Mouse (Mus musculus) gastrocnemius, postnatal 10 days (tissue): ENCODE results near the gene Cacng7. TPM values are rescaled to one million over a fixed set of nuclear protein-coding genes. Genes with fewer than 3 reads are reported as not detected.
A peak's percentile ranks its signal among the peaks of the same experiment; 100 is the strongest.

Source experiments
- DNase-seq: peaks from one replicate; pipeline ENCODE4 v3.0.0; 2021; ENCODE audit warnings: mixed read lengths
- total RNA-seq, 2 experiments: library from RNA; stranded (reverse); gene quantifications; 2 replicates each; pipeline ENCODE4 v1.2.3; 2021

Cacng7 gene
- total RNA-seq, 2 experiments from 2014 or later, result 9.7 to 10.2 TPM

DNA sequence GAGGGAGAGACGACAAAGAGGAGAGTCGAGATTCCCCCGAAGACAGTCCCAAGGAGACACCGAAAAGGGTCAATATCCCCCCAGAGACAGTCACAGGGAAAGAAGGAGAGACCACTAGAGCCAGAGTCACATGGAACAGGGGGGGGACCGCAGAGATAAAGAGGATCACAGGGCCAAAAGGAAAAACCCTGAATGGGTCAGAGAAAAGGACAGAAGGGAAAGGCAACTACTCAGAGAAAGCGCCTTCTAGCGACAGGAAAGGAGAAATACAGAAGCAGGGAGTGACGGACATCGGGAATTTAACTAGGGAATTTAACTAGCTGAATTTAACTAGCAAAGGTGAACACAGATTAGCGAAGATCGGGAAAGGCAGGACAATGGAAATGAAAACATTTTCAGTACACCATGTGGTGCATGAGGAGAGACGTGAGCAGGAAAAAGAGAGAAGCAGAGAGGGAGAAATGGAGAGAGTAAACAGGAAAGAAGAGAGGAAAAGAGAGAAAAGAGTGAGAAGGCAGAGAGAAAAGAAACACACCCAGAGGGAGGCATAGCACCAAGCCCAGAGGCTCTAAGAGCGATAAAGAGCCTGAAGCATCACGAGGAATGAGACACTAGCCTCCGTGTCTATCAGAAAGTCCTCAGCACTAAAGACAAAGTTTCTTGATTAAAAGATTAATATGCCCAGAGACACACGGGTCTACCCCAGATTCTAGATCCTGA is 30.0 kb upstream of the Cacng7 start:
- no peak for DNase-seq

- DNase-seq, result peak; percentile 45
These were observed 29.4 kb upstream of the Cacng7 start for GRCm38 (mm10) chr7:3303276-3303781.

- DNase-seq, result no peak
These were observed 29.0 kb upstream of the Cacng7 start for GRCm38 (mm10) chr7:3303789-3304188.

GRCm38 (mm10) chr7:3304298-3304697 is 28.5 kb upstream of the Cacng7 start:
- no peak for DNase-seq

GRCm38 (mm10) chr7:3306400-3306799 is 26.4 kb upstream of the Cacng7 start:
- no peak for DNase-seq

GRCm38 (mm10) chr7:3308646-3309045 is 24.1 kb upstream of the Cacng7 start:
- DNase-seq, result no peak

DNA sequence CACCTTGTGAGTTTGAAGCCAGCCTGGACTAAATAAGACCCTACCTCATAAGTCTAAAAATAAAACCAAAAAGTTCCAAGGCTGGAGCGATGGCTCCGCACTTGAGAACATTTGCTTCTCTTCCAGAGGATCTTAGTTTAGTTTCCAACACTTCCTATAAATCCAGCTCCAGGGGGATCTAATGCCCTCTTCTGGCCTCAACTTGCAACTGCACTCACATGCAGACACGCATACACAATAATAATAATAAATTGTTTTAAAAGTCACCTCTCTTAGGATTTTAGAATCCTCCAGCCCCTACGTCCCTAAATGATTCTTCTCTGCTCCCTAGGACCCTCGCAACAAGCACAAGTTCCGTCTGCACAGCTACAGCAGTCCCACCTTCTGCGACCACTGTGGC is 22.5 kb upstream of the Cacng7 start:
- no peak for DNase-seq

DNA sequence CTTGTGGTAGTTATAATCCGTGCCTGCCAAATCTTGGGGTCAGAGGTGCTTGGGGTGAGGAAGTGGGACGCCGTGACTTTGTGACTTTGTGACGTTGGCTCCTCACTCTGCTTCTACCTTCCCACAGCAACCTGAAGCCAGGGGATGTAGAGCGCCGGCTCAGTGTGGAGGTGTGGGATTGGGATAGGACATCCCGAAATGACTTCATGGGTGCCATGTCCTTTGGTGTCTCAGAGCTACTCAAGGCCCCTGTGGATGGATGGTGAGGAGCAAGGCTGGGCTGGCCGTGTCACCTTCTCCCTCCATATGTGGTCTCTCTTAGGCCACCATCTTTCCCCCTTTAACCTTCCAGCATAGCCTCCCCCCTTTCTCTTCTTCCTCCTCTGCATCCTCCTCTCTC is 19.2 kb upstream of the Cacng7 start:
- no peak for DNase-seq

- no peak for DNase-seq
These were observed 18.6 kb upstream of the Cacng7 start for GRCm38 (mm10) chr7:3314121-3314520.

DNA sequence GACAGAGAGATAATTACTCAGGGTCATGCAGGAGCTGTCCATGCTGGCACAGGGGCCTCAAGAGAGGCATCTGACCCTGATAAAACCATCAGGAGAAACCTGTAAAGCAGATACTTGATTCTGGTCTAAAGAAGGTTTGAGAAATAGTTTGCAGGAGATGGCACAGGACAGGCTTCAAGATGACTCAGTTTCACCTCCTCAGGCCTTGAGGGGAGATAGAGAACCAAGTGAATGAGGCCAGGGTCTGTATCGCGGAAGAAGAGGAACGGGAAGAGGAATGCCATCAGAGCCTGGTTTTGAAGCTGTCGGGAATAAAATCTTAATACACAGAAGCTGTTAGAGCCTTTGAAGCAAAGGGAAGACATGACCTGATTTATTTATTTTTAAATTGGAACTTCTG is 15.1 kb upstream of the Cacng7 start:
- no peak for DNase-seq

DNA sequence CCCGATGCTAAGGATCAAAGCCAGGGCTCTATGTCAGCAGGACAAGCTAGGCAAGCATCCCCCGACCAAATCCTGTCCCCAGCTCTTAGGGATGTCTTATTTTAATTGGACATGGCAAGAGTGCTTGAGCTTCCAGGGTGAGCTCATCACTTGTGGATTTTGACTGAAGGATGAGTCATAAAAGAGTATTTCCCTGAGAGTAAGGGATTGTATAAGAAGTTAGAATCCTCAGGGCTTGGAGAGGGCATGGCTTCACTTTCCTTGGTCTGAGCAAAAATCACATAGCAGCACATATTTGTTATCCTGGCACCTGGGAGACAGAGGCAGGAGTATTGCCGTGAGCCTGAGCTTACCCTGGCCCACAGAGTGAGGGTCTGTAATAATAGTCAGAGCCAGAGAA is 11.9 kb upstream of the Cacng7 start:
- no peak for DNase-seq

DNA sequence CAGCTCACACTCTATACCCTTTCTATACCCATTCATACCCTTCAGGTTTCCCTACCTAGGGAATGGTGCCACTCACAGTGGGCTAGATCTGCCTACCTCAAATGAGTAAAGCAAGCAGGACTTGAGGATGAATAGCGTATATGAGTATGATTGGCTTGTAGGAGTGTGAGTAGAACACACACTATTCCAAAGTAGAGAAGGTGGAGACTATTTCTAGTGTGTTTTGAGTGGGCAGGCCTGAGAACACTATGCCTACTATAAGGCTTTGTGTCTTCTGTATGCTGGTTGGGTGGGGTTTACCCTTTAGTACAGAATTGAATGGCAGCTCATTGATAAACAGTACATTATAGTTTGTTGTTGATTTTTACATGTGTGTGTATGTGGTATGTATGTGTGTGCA is 8.9 kb upstream of the Cacng7 start:
- DNase-seq, result no peak

DNA sequence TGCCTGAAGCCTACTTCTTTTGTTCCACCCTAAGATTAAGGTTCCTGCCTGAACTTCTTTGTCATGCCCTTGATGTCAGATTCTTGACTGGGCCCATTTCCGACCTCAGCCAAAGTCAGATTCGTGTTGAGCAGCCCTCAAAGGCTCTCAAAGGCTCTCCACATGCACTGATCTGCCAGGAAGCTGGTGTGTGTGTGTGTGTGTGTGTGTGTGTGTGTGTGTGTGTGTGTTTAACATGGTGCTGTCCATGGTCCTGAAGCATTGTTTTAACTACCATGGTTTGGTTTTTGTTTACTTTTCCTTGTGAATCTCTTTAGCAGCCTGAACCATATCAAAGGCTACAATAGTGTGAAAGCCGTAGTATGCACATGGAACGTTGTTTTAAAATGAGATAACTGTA is 4.8 kb upstream of the Cacng7 start:
- no peak for DNase-seq

GRCm38 (mm10) chr7:3329776-3330546 is 2.8 kb upstream of the Cacng7 start:
- DNase-seq, result peak; percentile 80

DNA sequence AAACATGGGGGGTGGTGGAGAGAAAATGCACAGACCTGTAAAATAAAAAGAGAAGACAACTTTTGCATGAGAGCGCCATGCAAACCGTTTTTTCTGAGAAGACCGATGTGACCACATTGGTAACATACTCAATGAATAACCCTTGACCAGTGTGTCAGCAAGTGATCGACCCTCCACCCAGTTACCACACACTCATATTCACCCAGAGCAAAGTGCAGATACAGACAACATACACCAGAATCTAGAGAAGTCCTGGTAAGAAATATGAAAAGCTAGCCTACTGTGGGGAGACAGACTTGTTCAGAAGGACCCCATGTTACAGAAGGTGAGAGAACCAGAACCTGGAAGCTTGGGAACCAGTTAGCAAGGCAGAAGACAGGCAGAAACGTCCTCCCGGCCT is 1.6 kb upstream of the Cacng7 start:
- DNase-seq, result no peak

- peak; percentile 75 for DNase-seq
These were observed 1.1 kb upstream of the Cacng7 start for GRCm38 (mm10) chr7:3331581-3332223.

GRCm38 (mm10) chr7:3332224-3332615 is 535 bp upstream of the Cacng7 start:
- no peak for DNase-seq

DNA sequence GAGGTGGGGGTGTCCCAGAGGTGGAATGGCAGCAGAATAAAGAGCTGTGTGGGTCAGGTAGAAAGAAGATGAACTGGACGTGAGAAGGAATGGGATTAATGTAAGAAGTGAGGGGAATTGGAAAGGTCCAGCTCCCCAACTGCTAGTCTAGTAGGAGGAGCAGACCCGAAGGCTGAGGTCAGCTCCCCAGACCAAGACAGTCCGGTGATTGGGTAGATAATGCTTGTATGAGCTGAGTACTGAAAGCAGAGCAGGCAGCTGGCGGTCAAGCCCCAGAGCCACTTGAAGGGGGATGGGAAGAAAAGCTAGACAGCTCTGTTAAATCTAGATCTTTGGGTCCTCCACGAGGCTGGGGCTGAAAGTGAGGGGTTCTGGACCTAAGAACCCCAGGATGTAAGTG is 787 bp downstream of the Cacng7 start:
- no peak for DNase-seq

DNA sequence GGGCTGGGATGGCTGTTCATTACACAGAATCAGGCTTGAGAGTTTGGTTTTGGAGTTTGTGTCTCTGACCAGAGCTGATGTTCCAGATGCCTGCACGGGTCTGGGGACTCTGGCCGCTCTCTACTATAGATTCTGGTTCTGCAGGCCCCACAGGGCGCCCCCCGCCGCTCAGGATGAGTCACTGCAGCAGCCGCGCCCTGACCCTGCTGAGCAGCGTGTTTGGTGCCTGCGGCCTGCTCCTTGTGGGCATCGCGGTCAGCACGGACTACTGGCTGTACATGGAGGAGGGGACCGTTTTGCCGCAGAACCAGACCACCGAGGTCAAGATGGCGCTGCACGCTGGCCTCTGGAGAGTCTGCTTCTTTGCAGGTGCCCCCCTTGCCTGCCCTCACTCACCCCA is 3.7 kb downstream of the Cacng7 start:
- no peak for DNase-seq

- DNase-seq, result no peak
These were observed 5.7 kb downstream of the Cacng7 start for GRCm38 (mm10) chr7:3338286-3338935.

DNA sequence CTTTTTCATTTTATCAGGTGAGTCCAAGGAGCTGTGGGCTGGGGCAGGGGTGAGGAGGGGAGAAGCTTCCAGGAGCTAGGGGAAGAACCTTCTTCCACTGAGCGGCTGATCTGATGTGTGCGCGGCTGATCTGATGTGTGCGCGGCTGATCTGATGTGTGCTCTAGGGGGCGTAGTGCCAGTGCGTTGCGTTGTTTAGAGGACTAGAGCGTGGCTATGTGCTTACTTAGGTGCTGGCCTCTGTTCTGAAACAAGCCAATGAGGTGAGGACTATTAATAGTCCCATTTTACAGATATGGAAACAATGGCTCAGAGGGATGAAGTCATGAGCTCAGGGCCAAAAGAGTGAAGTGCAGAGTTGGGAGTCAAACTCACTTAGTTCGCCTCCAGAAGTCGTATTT is 6.3 kb downstream of the Cacng7 start:
- DNase-seq, result no peak

- no peak for DNase-seq
These were observed 11.1 kb downstream of the Cacng7 start for GRCm38 (mm10) chr7:3343861-3344260.

GRCm38 (mm10) chr7:3345301-3345700 is 12.5 kb downstream of the Cacng7 start:
- no peak for DNase-seq
